ENCODE assay signal across 19 mouse cellular contexts in the genomic region with DNA sequence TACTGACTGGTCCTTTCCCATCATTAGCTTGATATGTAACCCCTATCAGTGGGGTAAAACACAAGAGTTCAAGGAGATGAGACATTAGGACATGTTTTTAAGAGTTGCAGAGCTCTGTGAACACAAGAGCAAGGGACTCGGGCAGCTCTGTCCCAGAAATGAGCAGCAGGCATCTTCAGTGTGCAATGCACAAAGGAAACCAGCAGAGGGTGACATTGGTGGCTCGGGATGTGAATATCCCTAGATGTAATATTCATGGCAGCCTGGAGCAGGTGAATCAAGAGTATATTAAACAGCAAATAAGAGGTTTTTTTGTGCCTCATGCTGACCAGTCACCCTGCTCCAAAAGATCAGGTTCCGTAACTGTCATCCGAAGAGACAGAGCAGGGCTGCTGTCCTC. TPM values are rescaled to one million over a fixed set of nuclear protein-coding genes. Genes with fewer than 3 reads are reported as not detected.
DNase-seq lines count a peak whose midpoint lies in the region; ATAC-seq and TF ChIP-seq lines count a peak whose summit lies in the region.
"Had no signal": no experiment of that assay in that cellular context is flagged by ENCODE, and none has a peak within 500 bp of the region (broad histone marks: within the 10 kb centered on the region; RNA-seq: fewer than 3 reads in every experiment).

No protein-coding gene starts in this region.

- H3K4me3 ChIP-seq in heart, postnatal 0 days (ENCODE audit: low read depth, low read length) = no peak overlapping the region
- H3K4me3 ChIP-seq in liver, postnatal 0 days (ENCODE audit: low read depth, low read length) = no peak overlapping the region
- H3K4me3 ChIP-seq in liver, embryonic 11.5 days (ENCODE audit: low read depth, low read length) = no peak overlapping the region
- H3K4me3 ChIP-seq: midbrain, embryonic 15.5 days; stomach, embryonic 15.5 days had no signal

- peak; percentile 20 to 22 for DNase-seq in cerebellum, postnatal 10 days
- DNase-seq in cerebellum, adult 9-11 months = no peak
- no peak for DNase-seq in heart, postnatal 0 days (ENCODE audit: low spot score)
- DNase-seq in heart, postnatal 36 days = no peak
- no peak for DNase-seq in liver, postnatal 0 days
- DNase-seq in liver, embryonic 11.5 days (ENCODE audit: low spot score) = no peak
- DNase-seq in adrenal gland, adult 8-10 months = no peak
- DNase-seq: heart, postnatal 4 days; right cerebral cortex, postnatal 4 days; thymus, postnatal 36 days had no signal

- no peak for TF ChIP-seq EP300 in heart, postnatal 0 days (IDR thresholded peaks at IDR 0.05; ENCODE audit: low read depth)
- no peak for TF ChIP-seq EP300 in liver, postnatal 0 days (IDR thresholded peaks at IDR 0.05; ENCODE audit: low read depth)

- H3K4me2 ChIP-seq in heart, postnatal 0 days (ENCODE audit: low read depth, low read length) = no peak overlapping the region
- no peak overlapping the region for H3K4me2 ChIP-seq in liver, postnatal 0 days (ENCODE audit: low read depth, low read length)
- H3K4me2 ChIP-seq in liver, embryonic 11.5 days = no peak overlapping the region
- H3K4me2 ChIP-seq: midbrain, embryonic 15.5 days; stomach, embryonic 15.5 days had no signal

- intact Hi-C loops in heart, postnatal 36 days (cut with DNase I) = no loop called here

- H3K36me3 ChIP-seq in heart, postnatal 0 days (replicated peaks; ENCODE audit: control insufficient read depth, insufficient read depth, low read length) = no peaks in the 10 kb centered on the region
- H3K36me3 ChIP-seq in liver, postnatal 0 days (replicated peaks; ENCODE audit: insufficient read depth, low read length) = no peaks in the 10 kb centered on the region
- no peaks in the 10 kb centered on the region for H3K36me3 ChIP-seq in liver, embryonic 11.5 days (ENCODE audit: control insufficient read depth, insufficient read depth, low read length)
- H3K36me3 ChIP-seq: G1E; midbrain, embryonic 15.5 days; stomach, embryonic 15.5 days had no signal

- H3K9ac ChIP-seq in heart, postnatal 0 days (replicated peaks; ENCODE audit: low read depth, low read length) = no peak overlapping the region
- H3K9ac ChIP-seq in liver, postnatal 0 days (replicated peaks) = no peak overlapping the region
- no peak overlapping the region for H3K9ac ChIP-seq in liver, embryonic 11.5 days (ENCODE audit: low read depth, low read length)
- H3K9ac ChIP-seq: midbrain, embryonic 15.5 days; stomach, embryonic 15.5 days had no signal

- 72% methylated on average over 4 of the region's 4 CpGs for WGBS in heart, postnatal 0 days
- 67% methylated on average over 4 of the region's 4 CpGs for WGBS in liver, postnatal 0 days (ENCODE audit: insufficient replicate concordance)
- WGBS in liver, embryonic 11.5 days = 78% methylated on average over 4 of the region's 4 CpGs

- H3K4me1 ChIP-seq in heart, postnatal 0 days (ENCODE audit: control insufficient read depth, insufficient read depth) = no peaks in the 10 kb centered on the region
- H3K4me1 ChIP-seq in liver, postnatal 0 days (ENCODE audit: insufficient read depth) = no peaks in the 10 kb centered on the region
- no peaks in the 10 kb centered on the region for H3K4me1 ChIP-seq in liver, embryonic 11.5 days (replicated peaks; ENCODE audit: control insufficient read depth, insufficient read depth, low read length)
- H3K4me1 ChIP-seq: midbrain, embryonic 15.5 days; stomach, embryonic 15.5 days had no signal

- H3K27ac ChIP-seq in heart, postnatal 0 days (ENCODE audit: low read depth) = no peak overlapping the region
- H3K27ac ChIP-seq in liver, postnatal 0 days (ENCODE audit: low read depth) = no peak overlapping the region
- H3K27ac ChIP-seq in liver, embryonic 11.5 days (ENCODE audit: low read depth, low read length) = no peak overlapping the region
- H3K27ac ChIP-seq: midbrain, embryonic 15.5 days; stomach, embryonic 15.5 days had no signal

- H3K9me3 ChIP-seq in heart, postnatal 0 days (replicated peaks; ENCODE audit: control insufficient read depth, low read length) = no peaks in the 10 kb centered on the region
- no peaks in the 10 kb centered on the region for H3K9me3 ChIP-seq in liver, postnatal 0 days (ENCODE audit: low read length)
- no peaks in the 10 kb centered on the region for H3K9me3 ChIP-seq in liver, embryonic 11.5 days (ENCODE audit: control insufficient read depth, low read length)
- H3K9me3 ChIP-seq: midbrain, embryonic 15.5 days; stomach, embryonic 15.5 days had no signal

- no peak for ATAC-seq in heart, postnatal 0 days (ENCODE audit: insufficient read depth, low read depth)
- ATAC-seq in liver, postnatal 0 days = no peak
- no peak for ATAC-seq in liver, embryonic 11.5 days (replicated peaks; ENCODE audit: low FRiP score)
- peak; percentile 57; the same call in 1 of the 2 replicates for ATAC-seq in granulocyte monocyte progenitor cell, adult 5-6 weeks (replicated peaks; ENCODE audit: poor library complexity, severe bottlenecking)
- ATAC-seq: midbrain, embryonic 15.5 days had no signal

- TF ChIP-seq CTCF in heart, postnatal 0 days (IDR thresholded peaks at IDR 0.05; ENCODE audit: low read depth) = peak; percentile 15; the same call in 1 of the 2 replicates
- peak; percentile 52 for TF ChIP-seq CTCF in liver, postnatal 0 days (IDR thresholded peaks at IDR 0.05; ENCODE audit: low read depth)

- no peaks in the 10 kb centered on the region for H3K27me3 ChIP-seq in heart, postnatal 0 days (ENCODE audit: control insufficient read depth, insufficient read depth, low read length)
- H3K27me3 ChIP-seq in liver, postnatal 0 days (ENCODE audit: insufficient read depth, low read length) = no peaks in the 10 kb centered on the region
- no peaks in the 10 kb centered on the region for H3K27me3 ChIP-seq in liver, embryonic 11.5 days (replicated peaks; ENCODE audit: control insufficient read depth, insufficient read depth, low read length)
- H3K27me3 ChIP-seq: midbrain, embryonic 15.5 days; stomach, embryonic 15.5 days had no signal

RNA-seq across cellular contexts. Expression of gene Serpina3f, which starts 5.2 kb away (rescaled TPM):
- total RNA-seq in heart, postnatal 0 days (2014; rRNA removed; ENCODE audit: low replicate concordance) = not detected in 2 replicates
- 0.12 and 0.16 TPM in 2 replicates for polyA plus RNA-seq in heart, postnatal 0 days (2015; fragmentation: Nextera tagmentation; extraction: Ambion mirVana)
- total RNA-seq in heart, postnatal 36 days (2021) = not detected
- polyA plus RNA-seq in liver, postnatal 0 days (2015; fragmentation: Nextera tagmentation; extraction: Ambion mirVana) = 2.5 and 4.1 TPM in 2 replicates
- 0.08 and 0.39 TPM in 2 replicates for polyA plus RNA-seq in liver, embryonic 11.5 days (2014; fragmentation: Nextera tagmentation; extraction: Ambion mirVana)
- 0.69 TPM in 1 of 2 replicates, not detected in the other for total RNA-seq in granulocyte monocyte progenitor cell, adult 5-6 weeks (2014; fragmentation: Nextera tagmentation)
- total RNA-seq in granulocyte monocyte progenitor cell, adult 5-6 weeks (2017) = 0.62 and 1.6 TPM in 2 replicates
- under 1 TPM in 3 of 4 experiments, not detected in 1; 0.35 to 0.78 (median 0.38) TPM for total RNA-seq in adrenal gland, adult 8-10 months (2022)
- total RNA-seq: heart, adult 8-10 months; heart, postnatal 4 days; left cerebral cortex, adult 18-20 months had no signal
- polyA plus RNA-seq: G1E; neural tube, embryonic 11.5 days had no signal

RNA-seq across cellular contexts. Expression of gene Serpina3g, which starts 26.9 kb away (rescaled TPM):
- 6.9 and 12.6 TPM in 2 replicates for total RNA-seq in heart, postnatal 0 days (2014; rRNA removed; ENCODE audit: low replicate concordance)
- polyA plus RNA-seq in heart, postnatal 0 days (2015; fragmentation: Nextera tagmentation; extraction: Ambion mirVana) = 3.3 and 3.4 TPM in 2 replicates
- total RNA-seq in heart, postnatal 36 days (2021) = 1 to 10 TPM; 1.4 to 2.0 TPM
- 18.2 and 21.9 TPM in 2 replicates for polyA plus RNA-seq in liver, postnatal 0 days (2015; fragmentation: Nextera tagmentation; extraction: Ambion mirVana)
- polyA plus RNA-seq in liver, embryonic 11.5 days (2014; fragmentation: Nextera tagmentation; extraction: Ambion mirVana) = 1.2 and 2.6 TPM in 2 replicates
- total RNA-seq in granulocyte monocyte progenitor cell, adult 5-6 weeks (2014; fragmentation: Nextera tagmentation) = 30.4 and 34.2 TPM in 2 replicates
- 26.5 and 29.7 TPM in 2 replicates for total RNA-seq in granulocyte monocyte progenitor cell, adult 5-6 weeks (2017)
- 1 to 10 TPM; 3.0 to 9.9 (median 3.8) TPM for total RNA-seq in adrenal gland, adult 8-10 months (2022)
- polyA plus RNA-seq: G1E had no signal

RNA-seq across cellular contexts. Expression of gene Serpina3i, which starts 53.8 kb away (rescaled TPM):
- not detected in 2 replicates for total RNA-seq in heart, postnatal 0 days (2014; rRNA removed; ENCODE audit: low replicate concordance)
- 0.19 TPM in 1 of 2 replicates, not detected in the other for polyA plus RNA-seq in heart, postnatal 0 days (2015; fragmentation: Nextera tagmentation; extraction: Ambion mirVana)
- total RNA-seq in heart, postnatal 36 days (2021) = under 1 TPM in 1 of 2 experiments, not detected in 1; 0.49 TPM
- polyA plus RNA-seq in liver, postnatal 0 days (2015; fragmentation: Nextera tagmentation; extraction: Ambion mirVana) = 0.44 and 0.95 TPM in 2 replicates
- 0.14 and 0.27 TPM in 2 replicates for polyA plus RNA-seq in liver, embryonic 11.5 days (2014; fragmentation: Nextera tagmentation; extraction: Ambion mirVana)
- not detected in 2 replicates for total RNA-seq in granulocyte monocyte progenitor cell, adult 5-6 weeks (2014; fragmentation: Nextera tagmentation)
- not detected in 2 replicates for total RNA-seq in granulocyte monocyte progenitor cell, adult 5-6 weeks (2017)
- total RNA-seq in adrenal gland, adult 8-10 months (2022) = under 1 TPM in 2 of 4 experiments, not detected in 2; 0.24 to 0.31 TPM
- total RNA-seq: left cerebral cortex, adult 18-20 months had no signal
- polyA plus RNA-seq: activated CD4-positive, CD25-positive, alpha-beta regulatory T cell, adult 4 months; G1E; intestine, embryonic 14.5 days had no signal

RNA-seq across cellular contexts. Expression of gene Serpina3c, which starts 55.5 kb away (rescaled TPM):
- total RNA-seq in heart, postnatal 0 days (2014; rRNA removed; ENCODE audit: low replicate concordance) = 0.84 TPM in 1 of 2 replicates, not detected in the other
- polyA plus RNA-seq in heart, postnatal 0 days (2015; fragmentation: Nextera tagmentation; extraction: Ambion mirVana) = 0.07 and 0.11 TPM in 2 replicates
- total RNA-seq in heart, postnatal 36 days (2021) = 1 to 10 TPM in 1 of 2 experiments, under 1 TPM in 1; 0.61 to 1.2 TPM
- polyA plus RNA-seq in liver, postnatal 0 days (2015; fragmentation: Nextera tagmentation; extraction: Ambion mirVana) = 0.05 and 0.11 TPM in 2 replicates
- polyA plus RNA-seq in liver, embryonic 11.5 days (2014; fragmentation: Nextera tagmentation; extraction: Ambion mirVana) = not detected in 2 replicates
- total RNA-seq in granulocyte monocyte progenitor cell, adult 5-6 weeks (2014; fragmentation: Nextera tagmentation) = not detected in 2 replicates
- not detected in 2 replicates for total RNA-seq in granulocyte monocyte progenitor cell, adult 5-6 weeks (2017)
- total RNA-seq in adrenal gland, adult 8-10 months (2022) = 10 to 100 TPM in 3 of 4 experiments, 1 to 10 TPM in 1; 8.3 to 18.3 (median 13.6) TPM
- total RNA-seq: left cerebral cortex, adult 18-20 months had no signal
- polyA plus RNA-seq: activated CD4-positive, CD25-positive, alpha-beta regulatory T cell, adult 4 months; G1E; intestine, embryonic 14.5 days; midbrain, embryonic 15.5 days; neural tube, embryonic 11.5 days; stomach, embryonic 15.5 days had no signal

Comparison
In these comparisons a context has a peak if more than half of its experiments do, and no peak if none do; other contexts are left out.
1. DNase-seq: peak in cerebellum, postnatal 10 days (2 of 2); none in cerebellum, adult 9-11 months (single experiment), heart, postnatal 0 days (single experiment), heart, postnatal 36 days (0 of 2), liver, postnatal 0 days (single experiment), liver, embryonic 11.5 days (single experiment) and adrenal gland, adult 8-10 months (single experiment).